Mouse (Mus musculus) left cerebral cortex, adult 8-10 months (tissue): ENCODE measurements around the gene Serinc4. TPM values are rescaled to one million over a fixed set of nuclear protein-coding genes. Genes with fewer than 3 reads are reported as not detected.
"Not testable (repeated sequence)": the region's sequence is repeated elsewhere in the genome, so short reads cannot be mapped to it uniquely, and the experiment has no call there.

Source experiments
- DNase-seq, 2 experiments: peaks; one replicate each; pipeline ENCODE4 v3.0.0; 2022; ENCODE audit warnings: low spot score in 2 of 2
- total RNA-seq, 4 experiments: library from RNA; stranded (reverse); gene quantifications; 2 replicates each; pipeline ENCODE4 v1.2.4; 2022

Serinc4 gene
- 1 to 10 TPM in 1 of 4 experiments, under 1 TPM in 3; 0.27 to 1.1 (median 0.50) TPM for total RNA-seq

DNA sequence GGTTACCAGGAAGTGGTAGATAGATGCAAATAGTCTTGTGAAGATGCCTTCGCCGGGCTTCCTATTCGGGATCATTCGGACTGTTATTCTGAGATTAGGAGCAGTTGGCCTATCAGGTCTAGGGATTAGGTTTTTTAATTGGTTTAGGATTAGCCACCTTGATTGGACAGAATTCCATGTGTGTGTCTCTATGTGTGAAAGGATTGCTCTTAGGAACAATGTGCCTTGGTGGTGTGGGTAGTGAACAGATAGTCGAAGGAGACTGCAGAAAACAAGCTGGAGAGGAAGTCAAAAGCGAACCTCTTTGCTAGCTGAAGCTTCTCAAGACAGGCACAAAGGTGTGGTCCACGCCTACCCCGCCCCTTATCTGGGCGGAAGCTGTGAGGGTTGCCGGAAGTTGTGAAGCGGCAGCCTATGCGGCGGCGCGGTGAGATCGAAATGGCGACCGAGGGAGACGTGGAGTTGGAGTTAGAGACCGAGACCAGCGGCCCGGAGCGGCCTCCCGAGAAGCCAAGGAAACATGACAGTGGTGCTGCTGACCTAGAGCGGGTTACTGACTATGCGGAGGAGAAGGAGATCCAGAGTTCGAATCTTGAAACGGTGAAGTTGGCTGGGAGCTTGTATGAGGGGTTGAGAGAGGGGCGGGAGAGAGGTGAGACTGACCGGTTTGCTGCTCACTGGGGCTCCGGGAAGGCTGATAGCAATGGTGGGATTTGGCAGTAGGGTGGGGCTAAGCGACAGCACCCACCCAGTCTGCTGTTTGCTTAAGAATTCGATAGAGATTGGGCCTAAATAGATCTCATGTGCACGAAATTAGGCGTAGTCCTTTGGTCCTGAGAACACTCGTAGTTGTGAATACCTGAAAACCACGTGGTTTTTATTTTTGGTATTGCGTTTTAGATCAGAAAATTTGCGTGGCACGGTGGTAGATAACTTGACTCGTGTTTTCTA is at the start of gene Serinc4:
TSS of gene Serinc4 (minus strand) at position 90 of the 951 bp plus-strand sequence.
- peak; percentile 68 to 73 for DNase-seq

DNA sequence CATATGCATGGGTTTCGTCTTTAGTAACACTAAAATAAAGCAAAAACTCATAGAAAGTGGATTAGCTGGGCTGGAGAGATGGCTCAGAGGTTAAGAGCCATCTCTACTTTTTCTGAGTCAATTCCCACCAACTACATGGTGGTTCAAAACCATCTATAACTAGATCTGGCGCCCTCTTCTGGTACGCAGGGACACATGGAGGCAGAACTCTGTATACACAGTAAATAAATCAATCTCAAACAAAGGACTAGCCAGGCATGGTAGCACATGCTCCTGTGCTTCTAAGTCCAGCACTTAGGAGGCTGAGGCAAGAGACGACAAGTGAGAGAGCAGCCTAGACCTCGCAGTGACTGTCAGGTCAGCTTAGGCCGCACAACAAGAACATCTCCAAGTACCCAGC is 45.0 kb upstream of the Serinc4 start:
- DNase-seq, result not testable (repeated sequence)

DNA sequence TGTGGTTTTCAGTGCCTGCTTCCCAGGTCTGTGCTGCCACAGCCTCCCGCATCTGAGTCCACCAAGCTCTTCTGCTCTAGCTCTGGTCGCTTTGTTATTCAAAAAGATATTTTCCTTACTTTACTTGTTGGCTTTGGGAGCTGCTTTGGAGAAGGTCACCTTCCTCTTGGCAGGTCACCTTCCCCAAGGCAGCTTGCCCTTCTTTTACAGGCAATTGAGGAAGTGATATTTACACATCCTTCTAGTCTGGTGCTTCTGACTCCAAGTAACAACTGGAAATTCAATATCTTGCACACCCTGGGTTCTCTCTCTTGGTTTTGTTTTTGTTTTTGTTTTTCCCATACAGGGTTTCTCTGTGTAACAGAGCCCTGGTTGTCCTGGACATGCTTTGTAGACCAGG is 27.8 kb upstream of the Serinc4 start:
- not testable (repeated sequence) for DNase-seq

DNA sequence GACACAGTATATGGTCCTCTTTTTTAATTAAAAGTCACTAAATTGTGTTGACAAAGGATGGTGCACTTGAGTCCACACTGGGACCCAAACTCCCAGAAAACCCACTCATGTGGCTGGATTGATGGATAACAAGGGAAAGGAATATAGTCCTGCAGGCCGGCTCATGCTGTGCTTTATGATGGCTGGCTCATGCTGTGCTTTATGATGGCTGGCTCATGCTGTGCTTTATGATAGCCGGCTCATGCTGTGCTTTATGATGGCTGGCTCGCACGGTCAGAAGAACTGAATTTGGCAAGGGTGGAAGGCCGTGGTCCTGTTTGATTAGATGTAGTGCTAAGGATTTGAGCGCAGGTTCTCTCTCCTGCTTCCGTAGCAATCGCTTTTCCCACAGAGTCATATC is 27.0 kb upstream of the Serinc4 start:
- DNase-seq, result no peak

DNA sequence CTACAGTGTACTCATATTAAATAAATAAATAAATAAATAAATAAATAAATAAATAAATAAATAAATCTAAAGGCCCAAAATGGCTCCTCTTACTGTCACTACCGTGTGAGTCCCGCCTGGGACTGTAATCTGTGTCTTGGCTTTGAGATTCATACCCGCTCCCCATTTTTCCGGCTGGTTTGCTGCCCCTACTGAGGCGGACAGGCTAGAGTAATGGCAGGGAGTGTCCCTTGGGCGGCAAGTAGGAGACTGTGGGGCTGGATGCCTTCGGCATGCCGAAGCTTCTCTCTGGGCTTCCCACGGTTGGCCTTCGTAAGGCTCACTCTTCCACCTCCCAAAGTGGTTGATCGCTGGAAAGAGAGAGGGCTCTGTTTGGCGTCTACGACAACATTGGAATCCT is 24.3 kb upstream of the Serinc4 start:
- not testable (repeated sequence) for DNase-seq

DNA sequence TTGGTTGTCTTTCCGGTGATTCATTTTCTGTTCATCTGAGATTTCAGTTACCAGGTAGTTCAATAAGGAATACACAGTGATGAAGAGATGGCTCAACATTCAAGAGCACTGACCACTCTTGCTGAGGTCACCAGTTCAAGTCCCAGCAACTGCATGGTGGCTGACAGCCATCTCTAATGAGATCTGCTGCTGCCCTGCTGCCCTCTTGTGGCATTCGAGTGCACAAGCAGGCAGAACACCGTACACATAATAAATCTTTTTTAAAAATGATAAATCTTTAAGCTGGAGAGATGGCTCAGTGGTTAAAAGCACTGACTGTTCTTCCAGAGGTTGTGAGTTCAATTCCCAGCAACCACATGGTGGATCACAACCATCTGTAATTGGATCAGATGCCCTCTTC is 23.9 kb upstream of the Serinc4 start:
- no peak for DNase-seq

DNA sequence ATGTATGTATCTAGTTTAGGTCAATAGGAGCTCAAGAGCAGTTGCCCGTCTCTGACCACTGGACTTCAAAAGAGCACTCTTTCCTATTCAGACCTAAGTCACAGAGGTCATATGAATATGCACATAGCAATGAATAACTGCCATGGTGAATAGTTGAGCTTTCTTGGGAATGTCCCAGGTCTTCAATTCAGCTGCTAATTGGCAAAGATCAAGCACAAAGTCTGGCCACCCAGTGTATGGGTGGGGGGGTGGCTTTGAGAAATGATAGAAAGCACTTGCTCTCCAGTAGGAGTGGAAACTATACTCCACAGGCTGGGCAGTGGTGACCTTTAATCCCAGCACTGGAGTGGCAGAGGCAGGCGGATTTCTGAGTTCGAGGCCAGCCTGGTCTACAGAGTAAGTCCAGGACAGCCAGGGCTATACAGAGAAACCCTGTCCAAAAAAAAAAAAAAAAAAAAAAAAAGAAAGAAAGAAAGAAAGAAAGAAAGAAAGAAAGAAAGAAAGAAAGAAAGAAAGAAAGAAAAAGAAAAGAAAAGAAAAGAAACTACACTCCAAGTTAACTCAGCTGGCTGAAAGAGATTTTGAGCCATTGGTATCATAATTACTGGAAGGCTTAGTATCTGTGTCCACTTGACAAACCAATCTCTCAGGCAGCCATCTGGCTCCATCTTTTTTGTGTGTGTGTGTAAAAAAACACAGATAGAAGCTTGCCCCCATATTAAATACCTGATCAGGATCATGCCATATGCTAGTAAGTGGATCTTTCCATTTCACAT is 21.1 kb upstream of the Serinc4 start:
- no peak for DNase-seq

DNA sequence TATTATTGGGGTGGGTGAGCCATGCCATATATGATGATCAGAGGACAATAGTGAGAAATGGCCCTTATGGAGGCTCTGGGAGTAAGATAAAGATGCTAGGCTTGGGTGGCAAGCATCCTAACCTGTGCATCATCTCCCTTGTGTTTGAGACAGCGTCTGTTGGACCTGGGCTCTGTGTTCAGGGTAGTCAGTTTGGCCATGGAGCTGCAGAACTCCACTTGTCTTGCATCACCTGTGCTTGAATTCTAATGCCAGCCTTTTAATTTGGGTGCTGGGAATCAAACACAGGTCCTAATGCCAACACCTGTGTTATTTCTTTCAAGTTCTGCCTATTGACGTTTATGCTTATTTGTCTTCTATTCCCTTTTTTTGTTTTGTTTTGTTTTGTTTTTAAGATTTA is 18.7 kb upstream of the Serinc4 start:
- not testable (repeated sequence) for DNase-seq

DNA sequence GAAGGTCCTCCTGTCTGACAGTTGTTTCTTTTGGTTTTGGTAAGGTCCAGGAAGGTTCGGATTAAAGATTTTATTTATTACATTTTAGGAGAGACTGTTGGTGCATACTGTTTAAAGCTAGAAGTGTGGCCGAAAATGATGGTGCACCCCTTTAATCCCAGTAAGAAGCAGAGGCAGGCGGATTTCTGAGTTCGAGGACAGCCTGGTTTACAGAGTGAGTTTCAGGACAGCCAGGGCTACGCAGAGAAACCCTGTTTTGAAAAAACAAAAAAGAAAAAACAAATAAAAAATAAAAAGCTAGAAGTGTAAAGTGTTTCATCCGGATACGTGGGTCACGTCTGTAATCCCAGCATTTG is 17.6 kb upstream of the Serinc4 start:
- no peak for DNase-seq

DNA sequence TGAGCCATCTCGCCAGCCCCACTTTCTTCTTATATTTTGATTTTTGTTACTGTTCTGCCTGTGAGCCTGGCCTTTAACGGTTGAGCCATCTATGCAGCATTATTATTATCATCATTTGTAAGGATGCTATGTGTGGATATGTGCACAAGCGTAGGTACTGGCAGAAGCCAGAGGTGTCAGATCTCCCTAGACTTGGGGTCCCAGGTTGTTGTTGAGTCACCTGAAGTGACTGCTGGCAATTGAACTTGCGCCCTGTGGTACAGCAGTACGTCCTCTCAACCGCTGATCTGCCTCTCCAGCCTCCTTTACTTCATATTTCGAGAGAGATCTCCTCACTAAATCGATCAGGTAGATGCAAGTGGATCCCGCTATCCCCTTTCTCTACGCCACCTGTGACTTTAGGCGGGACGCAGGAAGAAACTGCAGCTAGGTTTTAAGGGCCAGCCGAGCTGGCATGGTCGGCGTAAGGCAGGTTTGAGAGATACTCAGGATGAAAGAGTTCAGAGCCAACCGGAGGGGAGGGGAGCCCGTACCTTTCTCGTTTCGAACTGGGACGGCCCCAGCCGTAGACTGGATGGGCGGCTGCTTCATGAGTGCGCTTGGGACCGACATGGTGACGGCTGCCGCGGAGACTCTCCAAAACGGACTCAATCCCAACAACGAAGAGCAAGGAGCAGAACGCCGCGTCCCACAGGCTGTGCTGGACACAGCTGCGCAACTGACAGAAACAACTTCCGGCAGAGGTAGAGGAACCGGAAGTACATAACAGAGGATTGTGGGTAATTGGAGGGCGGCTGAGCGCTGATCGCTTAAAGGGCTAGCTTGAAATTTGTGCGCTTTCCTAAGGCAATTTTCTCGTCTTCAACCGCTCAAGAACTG is 17.0 kb upstream of the Serinc4 start, which contains the start of gene Mfap1b:
TSS of gene Mfap1b (minus strand) at position 767 of the 879 bp plus-strand sequence.
- peak; percentile 57 to 82 for DNase-seq

DNA sequence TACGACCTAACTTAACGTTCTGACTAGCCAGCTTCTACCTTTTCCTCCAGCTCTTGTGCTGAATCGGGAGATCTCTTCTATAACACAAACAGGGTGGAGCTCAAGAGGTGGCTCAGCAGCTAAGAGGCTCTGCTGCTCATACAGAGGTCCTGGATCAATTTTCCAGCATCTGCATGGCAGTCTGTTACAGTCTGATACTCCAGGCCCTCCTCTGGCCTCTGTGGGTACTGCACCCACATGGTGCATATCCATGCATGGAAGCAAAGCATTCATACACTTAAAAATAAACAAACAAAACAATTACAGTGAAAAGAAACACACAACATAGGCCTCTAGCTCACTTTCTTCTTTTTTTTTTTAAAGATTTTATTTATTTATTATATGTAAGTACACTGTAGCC is 16.2 kb upstream of the Serinc4 start:
- not testable (repeated sequence) for DNase-seq

DNA sequence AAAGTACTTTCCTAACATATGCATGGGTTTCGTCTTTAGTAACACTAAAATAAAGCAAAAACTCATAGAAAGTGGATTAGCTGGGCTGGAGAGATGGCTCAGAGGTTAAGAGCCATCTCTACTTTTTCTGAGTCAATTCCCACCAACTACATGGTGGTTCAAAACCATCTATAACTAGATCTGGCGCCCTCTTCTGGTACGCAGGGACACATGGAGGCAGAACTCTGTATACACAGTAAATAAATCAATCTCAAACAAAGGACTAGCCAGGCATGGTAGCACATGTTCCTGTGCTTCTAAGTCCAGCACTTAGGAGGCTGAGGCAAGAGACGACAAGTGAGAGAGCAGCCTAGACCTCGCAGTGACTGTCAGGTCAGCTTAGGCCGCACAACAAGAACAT is 12.4 kb upstream of the Serinc4 start:
- DNase-seq, result not testable (repeated sequence)

DNA sequence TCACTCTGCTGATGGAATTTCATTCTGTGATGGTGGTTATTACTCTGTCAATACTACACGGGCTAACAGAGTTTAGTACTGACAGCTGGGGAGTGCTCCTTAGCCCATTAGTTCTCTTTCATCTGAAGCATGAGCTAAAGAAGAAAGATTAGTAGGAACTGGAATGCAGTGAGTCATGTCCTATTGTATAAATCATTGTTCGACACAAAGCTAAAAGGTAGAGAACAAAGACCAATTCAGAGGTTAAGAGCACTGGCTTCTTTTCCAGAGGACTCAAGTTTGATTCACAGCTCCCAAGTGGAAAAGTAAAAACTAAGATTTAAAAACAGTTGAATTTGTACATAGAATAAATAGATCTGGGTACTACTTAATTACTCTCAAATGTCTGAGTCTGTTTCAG is 3.5 kb upstream of the Serinc4 start:
- no peak for DNase-seq

DNA sequence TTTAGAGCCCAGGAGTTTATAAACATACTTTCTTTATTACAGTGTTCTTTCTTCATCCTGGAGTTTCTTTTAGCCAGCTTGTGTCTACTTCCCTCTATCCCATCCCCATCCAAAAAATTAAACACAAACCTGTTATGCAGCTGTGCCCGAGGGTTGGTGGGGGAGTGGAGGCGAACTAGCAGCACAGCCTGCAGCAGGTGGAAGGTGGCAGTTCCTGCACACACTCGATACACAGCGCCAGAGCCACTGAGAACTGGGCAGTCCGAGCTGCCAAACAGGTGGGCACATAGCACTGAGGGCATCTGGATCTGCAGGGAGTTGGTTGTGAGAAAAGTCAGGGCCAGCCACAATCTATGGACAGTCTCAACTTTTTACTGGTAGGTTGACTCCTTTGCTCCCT is 1.0 kb downstream of the Serinc4 start:
- no peak for DNase-seq

DNA sequence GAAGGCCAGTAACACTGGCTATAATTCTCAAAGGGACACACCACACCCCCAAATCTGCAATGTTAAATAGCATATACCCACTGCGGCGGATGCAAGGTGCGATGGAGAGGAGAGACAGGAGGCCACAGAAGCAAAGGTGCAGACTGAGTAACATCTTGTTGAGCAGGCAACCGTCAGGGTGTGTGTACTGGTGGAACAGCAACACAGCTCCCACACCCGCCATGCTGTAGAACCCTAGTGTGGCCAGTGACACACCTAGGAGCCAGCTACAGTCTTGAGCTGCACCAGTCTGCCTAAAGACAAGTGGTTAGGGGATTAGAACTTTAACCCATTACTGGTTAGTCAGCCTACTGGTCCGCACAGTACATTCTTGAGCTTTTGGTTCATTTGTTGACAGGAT is 2.7 kb downstream of the Serinc4 start:
- no peak for DNase-seq

DNA sequence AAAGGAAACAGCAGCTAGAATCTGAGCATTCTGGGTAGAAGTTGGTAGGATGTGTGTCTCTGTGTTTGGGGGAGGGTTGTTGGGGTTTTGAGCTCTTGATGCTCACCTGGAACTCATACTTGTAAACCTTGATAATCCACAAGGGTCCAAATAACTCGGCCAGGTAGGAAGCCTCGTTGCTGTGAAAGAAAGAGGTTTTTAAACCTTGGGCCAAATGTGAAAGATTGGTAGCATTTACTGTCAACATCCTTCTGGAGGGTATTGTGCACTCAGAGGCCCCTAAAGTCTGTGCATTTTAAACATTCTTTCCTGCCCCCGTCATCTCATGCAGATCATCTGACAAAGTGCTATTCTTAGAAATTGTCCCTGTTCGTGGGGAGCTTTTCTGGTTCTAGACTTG is 3.6 kb downstream of the Serinc4 start, which contains the start of gene Hypk:
TSS of gene Hypk (plus strand) at position 301 of the 400 bp plus-strand sequence.
- no peak for DNase-seq

DNA sequence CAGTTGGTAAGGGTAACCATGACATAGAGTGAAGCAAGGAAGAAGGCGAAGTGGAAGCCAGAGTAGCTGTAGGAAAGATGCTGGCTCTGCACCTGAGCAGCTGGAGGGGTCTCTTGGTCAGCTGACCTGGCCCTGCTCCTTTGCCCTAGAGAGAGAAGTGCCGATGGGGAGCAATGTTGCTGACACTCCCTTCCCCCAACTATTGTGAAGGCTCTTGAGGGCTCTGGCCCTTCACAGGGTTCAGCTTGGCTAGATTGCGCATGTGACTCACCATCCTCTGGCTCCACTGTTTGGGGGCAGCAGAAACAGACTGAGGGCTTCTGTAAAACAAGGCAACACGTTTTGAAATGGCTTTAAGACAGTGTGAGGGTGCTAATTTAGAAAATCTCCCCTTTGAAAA is 4.2 kb downstream of the Serinc4 start:
- no peak for DNase-seq

DNA sequence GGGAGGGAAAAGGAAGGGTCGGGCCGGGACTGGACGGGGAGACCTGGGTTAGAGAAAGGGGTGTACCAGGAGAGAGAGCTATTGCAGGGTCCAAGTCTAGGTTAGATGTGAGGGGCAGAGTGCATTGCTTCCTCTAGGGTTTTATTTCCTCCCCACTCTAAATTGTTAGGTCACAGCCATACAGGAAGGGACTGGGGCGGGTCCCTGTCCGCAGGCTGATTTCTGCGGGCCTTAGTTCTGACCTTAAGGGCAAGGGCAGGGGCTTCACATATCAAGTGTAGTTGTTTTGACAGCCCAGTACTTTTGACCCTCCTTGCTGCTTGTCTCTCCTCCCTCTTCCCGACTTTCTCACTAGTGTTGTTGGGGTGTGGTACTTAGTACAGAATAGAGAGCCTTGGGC is 6.5 kb downstream of the Serinc4 start:
- DNase-seq, result no peak

DNA sequence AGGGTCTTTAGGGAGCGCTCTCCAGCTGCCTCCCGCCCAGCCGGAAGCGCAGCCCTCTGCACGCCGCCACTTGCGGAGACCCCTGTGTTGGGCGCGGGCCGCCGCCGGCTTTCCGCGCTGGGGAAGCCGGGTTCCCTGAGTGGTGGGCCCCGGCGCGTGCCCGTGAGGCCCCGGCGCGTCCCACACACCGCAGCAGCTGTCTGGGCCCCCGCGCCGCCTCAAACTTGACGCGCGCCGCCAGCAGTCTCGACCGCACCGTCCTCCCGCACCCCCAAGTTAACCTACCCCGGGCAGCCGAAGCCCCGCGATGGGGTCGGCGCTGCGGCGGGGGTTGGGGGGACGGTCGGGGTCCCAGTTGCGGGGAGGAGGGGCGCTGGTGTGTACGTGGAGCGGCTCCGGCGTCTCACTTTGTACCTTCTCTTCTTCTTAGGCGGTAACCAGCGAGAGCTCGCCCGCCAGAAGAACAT is 7.0 kb downstream of the Serinc4 start:
- no peak for DNase-seq

DNA sequence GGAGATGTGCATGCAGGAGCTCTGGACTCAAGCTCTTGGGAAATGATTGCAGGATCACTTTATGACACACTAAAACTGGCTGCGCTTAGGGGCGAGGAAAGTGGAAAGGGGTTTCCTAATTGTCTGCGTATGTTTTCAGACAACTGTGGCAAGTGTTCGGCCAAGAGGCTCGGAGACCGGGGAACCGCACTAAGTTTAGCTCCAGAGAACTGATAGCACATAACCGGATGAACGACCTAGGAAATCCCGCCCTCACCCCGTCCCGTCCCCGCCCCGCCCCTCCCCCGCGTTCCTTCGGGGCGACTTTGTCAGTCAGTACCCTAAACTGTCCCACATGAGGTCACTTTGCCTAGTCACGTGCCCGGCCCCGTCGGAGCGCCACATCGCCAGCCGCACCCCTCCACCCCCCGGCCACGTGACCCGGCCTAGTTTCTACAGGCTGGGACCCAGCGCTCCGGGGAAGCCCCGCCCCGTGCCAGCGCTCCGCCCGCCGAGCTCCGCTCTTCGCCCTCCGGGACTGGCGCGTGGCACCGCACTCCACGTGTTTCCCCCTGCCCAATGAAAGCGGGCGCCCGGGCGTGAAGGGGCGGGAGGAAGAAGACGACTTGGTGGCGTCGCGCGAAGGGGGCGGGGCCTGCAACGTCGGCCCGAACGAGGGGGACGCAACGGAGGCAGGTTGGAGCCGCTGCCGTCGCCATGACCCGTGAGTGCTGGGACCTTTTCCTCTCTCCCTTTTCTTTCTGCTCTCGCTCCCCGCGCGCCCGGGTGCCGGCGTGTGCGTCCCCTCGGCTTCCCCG is 7.6 kb downstream of the Serinc4 start, which contains the start of gene Serf2:
TSS of gene Serf2 (plus strand) at position 457 of the 797 bp plus-strand sequence.
- peak; percentile 93 to 99 for DNase-seq
